Mouse (Mus musculus): ENCODE results near the gene Flad1. TPM values are rescaled to one million over a fixed set of nuclear protein-coding genes. Genes with fewer than 3 reads are reported as not detected.

Flad1 gene
- total and polyA plus RNA-seq, 2 experiments from 2014 or later: 50.8 to 79.3 TPM

DNA sequence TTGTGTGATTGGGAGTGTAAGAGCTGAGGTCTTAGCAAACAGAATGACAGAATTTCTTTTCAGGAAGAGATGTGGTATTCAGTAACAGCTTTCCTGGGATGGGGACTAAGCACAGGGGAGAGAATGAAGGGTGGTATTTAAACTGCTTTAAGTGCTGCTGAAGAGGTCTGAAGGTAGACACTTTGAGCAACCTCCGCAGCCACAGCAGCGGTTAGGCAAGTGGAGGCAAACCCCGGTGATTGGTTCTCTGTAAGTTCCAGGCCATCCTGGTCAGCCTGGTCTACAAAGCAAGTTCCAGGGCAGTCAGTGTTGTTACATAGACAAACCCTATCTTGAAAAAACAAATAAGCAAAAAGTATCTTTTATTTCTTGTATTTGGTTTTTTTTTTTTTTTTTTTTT lies 8.3 kb upstream of the Flad1 start:
- H3K9ac ChIP-seq (replicated peaks; ENCODE audit: low read depth, low read length): peak overlapping the region; percentile 75
- no peak for ATAC-seq (ENCODE audit: insufficient read depth, low read depth)
- H3K9me3 ChIP-seq (replicated peaks; ENCODE audit: control insufficient read depth, low read length): no peaks in the 10 kb centered on the region
- no peak for TF ChIP-seq EP300 (IDR thresholded peaks at IDR 0.05; ENCODE audit: low read depth)
- TF ChIP-seq CTCF (IDR thresholded peaks at IDR 0.05; ENCODE audit: low read depth): no peak
- peak overlapping the region; percentile 80 for H3K4me3 ChIP-seq (ENCODE audit: low read depth, low read length)
- 4% methylated on average over 3 of the region's 3 CpGs for WGBS
- no peaks in the 10 kb centered on the region for H3K27me3 ChIP-seq (ENCODE audit: control insufficient read depth, insufficient read depth, low read length)
- peak overlapping the region; percentile 85 for H3K4me2 ChIP-seq (ENCODE audit: low read depth, low read length)
- peak overlapping the region; percentile 98 for H3K27ac ChIP-seq (ENCODE audit: low read depth)
- peaks cover 12% of the 10 kb centered on the region; the same call in 1 of the 2 replicates for H3K4me1 ChIP-seq (ENCODE audit: control insufficient read depth, insufficient read depth)
- DNase-seq (ENCODE audit: low spot score): no peak
- H3K36me3 ChIP-seq (replicated peaks; ENCODE audit: control insufficient read depth, insufficient read depth, low read length): peaks cover 26% of the 10 kb centered on the region

DNA sequence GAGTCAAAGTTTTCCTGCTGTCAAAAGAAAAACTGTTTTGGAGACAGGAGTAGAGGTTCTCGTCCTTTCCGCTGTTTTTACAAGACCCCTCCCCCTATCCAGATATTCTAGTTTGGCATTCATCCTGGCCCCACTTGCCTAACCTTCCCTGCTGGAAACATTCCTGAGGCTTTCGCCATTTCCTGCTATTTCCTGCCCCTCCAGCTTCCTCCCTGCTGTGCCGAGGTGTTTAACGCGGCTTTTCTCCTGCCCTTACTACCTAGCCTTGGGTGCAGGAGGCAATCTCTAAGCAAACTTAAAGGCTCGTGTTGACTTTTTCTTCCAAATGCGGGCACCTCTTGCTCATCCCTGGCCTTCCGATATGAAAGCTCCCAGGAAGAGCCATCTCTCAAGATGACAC lies 7.9 kb upstream of the Flad1 start:
- Histone ChIP-seq H3K9ac (replicated peaks; ENCODE audit: low read depth, low read length) (peak overlapping the region; percentile 75), H3K4me2 (ENCODE audit: low read depth, low read length) (peak overlapping the region; percentile 85), H3K27me3 (ENCODE audit: control insufficient read depth, insufficient read depth, low read length) (no peaks in the 10 kb centered on the region), H3K4me3 (ENCODE audit: low read depth, low read length) (peak overlapping the region; percentile 80), H3K27ac (ENCODE audit: low read depth) (peak overlapping the region; percentile 98), H3K9me3 (replicated peaks; ENCODE audit: control insufficient read depth, low read length) (no peaks in the 10 kb centered on the region), H3K36me3 (replicated peaks; ENCODE audit: control insufficient read depth, insufficient read depth, low read length) (peaks cover 26% of the 10 kb centered on the region), H3K4me1 (ENCODE audit: control insufficient read depth, insufficient read depth) (peaks cover 12% of the 10 kb centered on the region; the same call in 1 of the 2 replicates)
- TF ChIP-seq EP300 (IDR thresholded peaks at IDR 0.05; ENCODE audit: low read depth): peak; percentile 53; the same call in 1 of the 2 replicates
- TF ChIP-seq CTCF (IDR thresholded peaks at IDR 0.05; ENCODE audit: low read depth): no peak
- 1% methylated on average over 9 of the region's 9 CpGs for WGBS
- DNase-seq (ENCODE audit: low spot score) (peak; percentile 88), ATAC-seq (ENCODE audit: insufficient read depth, low read depth) (no peak)

- ATAC-seq (ENCODE audit: insufficient read depth, low read depth) (peak; percentile 30; the same call in 1 of the 2 replicates), DNase-seq (ENCODE audit: low spot score) (peak; percentile 82)
- H3K27me3 ChIP-seq (ENCODE audit: control insufficient read depth, insufficient read depth, low read length): no peaks in the 10 kb centered on the region
- peaks cover 26% of the 10 kb centered on the region for H3K36me3 ChIP-seq (replicated peaks; ENCODE audit: control insufficient read depth, insufficient read depth, low read length)
- TF ChIP-seq EP300 (IDR thresholded peaks at IDR 0.05; ENCODE audit: low read depth) (no peak), CTCF (IDR thresholded peaks at IDR 0.05; ENCODE audit: low read depth) (no peak)
- H3K9ac ChIP-seq (replicated peaks; ENCODE audit: low read depth, low read length): peak overlapping the region; percentile 75
- no peaks in the 10 kb centered on the region for H3K9me3 ChIP-seq (replicated peaks; ENCODE audit: control insufficient read depth, low read length)
- peak overlapping the region; percentile 85 for H3K4me2 ChIP-seq (ENCODE audit: low read depth, low read length)
- H3K4me3 ChIP-seq (ENCODE audit: low read depth, low read length): peak overlapping the region; percentile 80
- peaks cover 12% of the 10 kb centered on the region; the same call in 1 of the 2 replicates for H3K4me1 ChIP-seq (ENCODE audit: control insufficient read depth, insufficient read depth)
- H3K27ac ChIP-seq (ENCODE audit: low read depth): peak overlapping the region; percentile 98
- whole genome bisulfite sequencing: 0% methylated on average over 16 of the region's 16 CpGs
These were observed 7.2 kb upstream of the Flad1 start for GRCm38 (mm10) chr3:89418861-89419250.

DNA sequence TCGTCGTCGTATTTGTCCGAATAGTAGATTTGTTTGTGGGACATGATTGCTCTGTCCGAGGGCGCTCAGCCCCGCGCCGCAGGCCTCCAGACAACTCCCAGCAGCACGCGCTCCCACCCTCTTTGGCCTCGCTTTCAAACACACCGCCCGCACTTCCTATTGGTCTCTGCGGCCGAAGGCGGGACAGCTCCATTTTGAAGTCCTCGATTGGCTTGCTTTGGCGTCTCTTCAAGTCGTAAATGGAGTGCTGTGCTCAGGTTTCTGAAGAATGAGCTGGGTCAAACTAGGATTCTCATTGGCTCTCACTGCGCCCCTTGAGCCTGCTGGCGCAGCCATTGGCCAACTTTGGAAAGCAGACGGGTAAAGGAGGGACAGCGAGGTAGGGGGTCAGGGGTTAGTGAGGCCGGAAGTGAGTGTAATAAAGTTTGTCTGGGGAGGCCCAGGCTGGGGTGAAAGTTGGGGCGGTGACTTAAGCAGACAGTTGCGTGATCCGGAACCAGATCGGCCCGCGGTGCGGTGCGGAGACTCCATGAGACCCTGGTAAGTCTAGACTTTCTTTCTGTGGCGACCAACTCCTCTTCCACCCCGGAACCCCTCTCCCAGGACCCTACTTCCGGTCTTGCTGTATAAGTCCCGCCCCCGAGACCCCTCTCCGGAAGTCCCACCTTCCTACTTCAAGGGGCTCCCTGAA lies 6.6 kb upstream of the Flad1 start, which contains the start of the genes Cks1b and Shc1:
Gene Cks1b (minus strand): TSS at position 214 of the 691 bp plus-strand sequence.
Gene Shc1 (plus strand): TSS at position 274 of the 691 bp plus-strand sequence.
- peaks cover 12% of the 10 kb centered on the region; the same call in 1 of the 2 replicates for H3K4me1 ChIP-seq (ENCODE audit: control insufficient read depth, insufficient read depth)
- ATAC-seq (ENCODE audit: insufficient read depth, low read depth) (peak; percentile 92), DNase-seq (ENCODE audit: low spot score) (peak; percentile 100)
- peak within 1 kb of the TSS; percentile 85 for H3K4me2 ChIP-seq (ENCODE audit: low read depth, low read length)
- H3K9me3 ChIP-seq (replicated peaks; ENCODE audit: control insufficient read depth, low read length): no peaks in the 10 kb centered on the region
- peaks cover 25% of the 10 kb centered on the region for H3K36me3 ChIP-seq (replicated peaks; ENCODE audit: control insufficient read depth, insufficient read depth, low read length)
- TF ChIP-seq CTCF (IDR thresholded peaks at IDR 0.05; ENCODE audit: low read depth): no peak
- TF ChIP-seq EP300 (IDR thresholded peaks at IDR 0.05; ENCODE audit: low read depth): 0 out of 2 replicates have a peak, but pooled peaks have one; percentile 26
- WGBS: under 1% methylated on average over 39 of the region's 39 CpGs
- peak within 1 kb of the TSS; percentile 98 for H3K27ac ChIP-seq (ENCODE audit: low read depth)
- H3K27me3 ChIP-seq (ENCODE audit: control insufficient read depth, insufficient read depth, low read length): no peaks in the 10 kb centered on the region
- peak within 1 kb of the TSS; percentile 80 for H3K4me3 ChIP-seq (ENCODE audit: low read depth, low read length)
- peak within 1 kb of the TSS; percentile 75 for H3K9ac ChIP-seq (replicated peaks; ENCODE audit: low read depth, low read length)

DNA sequence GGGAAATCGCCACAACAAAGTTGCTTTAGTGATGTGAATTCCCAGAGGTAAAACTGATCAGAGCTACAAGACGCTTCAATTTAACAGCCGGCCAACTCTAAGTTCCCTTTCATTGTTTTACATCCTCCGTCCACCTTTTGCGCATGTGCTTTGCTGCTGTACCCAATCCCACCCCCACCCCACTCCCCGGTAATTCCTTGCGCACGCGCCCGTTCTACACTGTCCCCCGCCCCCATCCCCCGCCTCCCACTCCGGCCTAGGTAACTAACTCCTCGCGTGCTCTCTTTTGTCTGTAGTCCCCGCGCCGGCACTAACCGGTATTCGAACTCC lies 6.1 kb upstream of the Flad1 start:
- Histone ChIP-seq H3K27me3 (ENCODE audit: control insufficient read depth, insufficient read depth, low read length) (no peaks in the 10 kb centered on the region), H3K9ac (replicated peaks; ENCODE audit: low read depth, low read length) (peak overlapping the region; percentile 50), H3K4me1 (ENCODE audit: control insufficient read depth, insufficient read depth) (peaks cover 12% of the 10 kb centered on the region; the same call in 1 of the 2 replicates), H3K36me3 (replicated peaks; ENCODE audit: control insufficient read depth, insufficient read depth, low read length) (peaks cover 25% of the 10 kb centered on the region), H3K9me3 (replicated peaks; ENCODE audit: control insufficient read depth, low read length) (no peaks in the 10 kb centered on the region), H3K4me3 (ENCODE audit: low read depth, low read length) (peak overlapping the region; percentile 80), H3K27ac (ENCODE audit: low read depth) (peak overlapping the region; percentile 63; the same call in 1 of the 2 replicates), H3K4me2 (ENCODE audit: low read depth, low read length) (peak overlapping the region; percentile 85)
- ATAC-seq (ENCODE audit: insufficient read depth, low read depth) (peak; percentile 1; the same call in 1 of the 2 replicates), DNase-seq (ENCODE audit: low spot score) (no peak)
- under 1% methylated on average over 20 of the region's 20 CpGs for WGBS
- TF ChIP-seq CTCF (IDR thresholded peaks at IDR 0.05; ENCODE audit: low read depth) (no peak), EP300 (IDR thresholded peaks at IDR 0.05; ENCODE audit: low read depth) (no peak)

Data from heart, postnatal 0 days (tissue).